Mouse (Mus musculus) liver, embryonic 14.5 days (tissue): ENCODE data around the gene Kcnq1.

Source experiments
- CTCF ChIP-seq: IDR thresholded peaks from 2 replicates; pipeline ENCODE4 v1.5.1; 2016; ENCODE audit warnings: antibody characterized with exemption, low read depth, control low read depth
- EP300 ChIP-seq: IDR thresholded peaks from 2 replicates; pipeline ENCODE4 v1.6.1; 2016; ENCODE audit warnings: antibody characterized with exemption, low read depth

DNA sequence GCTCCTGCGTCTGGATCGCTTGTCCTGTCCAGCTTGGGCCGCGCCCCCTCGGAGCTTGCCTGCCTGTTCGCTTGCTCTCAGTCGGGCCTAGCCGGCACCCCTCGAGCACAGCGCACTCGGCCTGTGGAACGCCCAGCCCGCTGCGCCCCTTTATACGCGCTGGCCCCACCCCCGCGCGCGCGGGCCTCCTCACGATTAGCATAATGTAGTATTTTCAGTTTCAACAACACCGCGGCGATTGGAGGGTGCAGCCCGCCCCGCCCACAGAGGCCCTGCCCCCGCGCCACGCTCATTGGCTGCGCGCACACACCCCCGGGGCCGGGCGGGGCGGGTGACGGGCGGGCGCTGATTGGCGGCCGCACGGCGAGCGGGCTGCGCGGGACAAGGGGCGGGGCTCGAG lies 354.7 kb downstream of the Kcnq1 start, which contains the start of gene Cdkn1c:
- no peak for TF ChIP-seq CTCF
- TF ChIP-seq EP300: no peak
